ENCODE assay signal across 30 mouse cellular contexts in genomic region chr5:145110401-145110800, GRCm38 (mm10). TPM values are rescaled to one million over a fixed set of nuclear protein-coding genes. Genes with fewer than 3 reads are reported as not detected.
"Had no signal": no experiment of that assay in that cellular context is flagged by ENCODE, and none has a peak within 500 bp of the region (broad histone marks: within the 10 kb centered on the region; RNA-seq: fewer than 3 reads in every experiment).

No protein-coding gene starts in this region.

- H3K4me3 ChIP-seq: layer of hippocampus, adult 2 months; limb, embryonic 10.5 days; limb, embryonic 13.5 days; liver, embryonic 12.5 days; liver, embryonic 15.5 days; lung, embryonic 15.5 days; midbrain, embryonic 10.5 days; midbrain, embryonic 13.5 days; myocyte; neural tube, embryonic 13.5 days; stomach, embryonic 15.5 days had no signal

- H3K9ac ChIP-seq: limb, embryonic 13.5 days; liver, embryonic 12.5 days; liver, embryonic 15.5 days; lung, embryonic 15.5 days; midbrain, embryonic 13.5 days; neural tube, embryonic 13.5 days; stomach, embryonic 15.5 days had no signal

- DNase-seq: kidney, adult 2 months; kidney, postnatal 25 days; layer of hippocampus, adult 9-11 months; liver; lung, adult 18-20 months; lung, postnatal 14 days; lung, postnatal 4 days; right cerebral cortex, adult 18-20 months; right cerebral cortex, postnatal 14 days; right cerebral cortex, postnatal 4 days; spleen, adult 18-20 months; thymus, adult 2 months; thymus, postnatal 14 days; thymus, postnatal 4 days had no signal

- H3K9me3 ChIP-seq: limb, embryonic 10.5 days; limb, embryonic 13.5 days; liver, embryonic 12.5 days; liver, embryonic 15.5 days; lung, embryonic 15.5 days; midbrain, embryonic 10.5 days; midbrain, embryonic 13.5 days; neural tube, embryonic 13.5 days; stomach, embryonic 15.5 days had no signal

- H3K4me2 ChIP-seq: limb, embryonic 13.5 days; liver, embryonic 12.5 days; liver, embryonic 15.5 days; lung, embryonic 15.5 days; midbrain, embryonic 13.5 days; neural tube, embryonic 13.5 days; stomach, embryonic 15.5 days had no signal

- H3K27me3 ChIP-seq: limb, embryonic 13.5 days; liver, embryonic 12.5 days; lung, embryonic 15.5 days; stomach, embryonic 15.5 days had no signal

- H3K27ac ChIP-seq: kidney, postnatal 0 days; layer of hippocampus, adult 2 months; limb, embryonic 10.5 days; limb, embryonic 13.5 days; liver, embryonic 12.5 days; liver, embryonic 15.5 days; lung, embryonic 15.5 days; midbrain, embryonic 10.5 days; midbrain, embryonic 13.5 days; neural tube, embryonic 13.5 days; stomach, embryonic 15.5 days had no signal

- ATAC-seq: intestine, postnatal 0 days; liver, embryonic 12.5 days; midbrain, embryonic 13.5 days; midbrain, embryonic 16.5 days had no signal

RNA-seq across cellular contexts. Expression of gene Kpna7, which starts 26.6 kb away (rescaled TPM):
- polyA plus RNA-seq: kidney, adult 2 months; kidney, embryonic 14.5 days; kidney, postnatal 0 days; large intestine, adult 2 months; limb, embryonic 10.5 days; limb, embryonic 13.5 days; lung, embryonic 15.5 days; midbrain, embryonic 10.5 days; midbrain, embryonic 13.5 days; midbrain, embryonic 16.5 days; myocyte; neural tube, embryonic 13.5 days had no signal
